Mouse (Mus musculus) G1E (cell line): ENCODE data around the gene 2010111I01Rik.

Experiments
- CTCF ChIP-seq: IDR thresholded peaks from 2 replicates; pipeline ENCODE4 v1.5.1; 2012; ENCODE audit warnings: low read depth, low read length, inconsistent platforms, mixed read lengths
- TAL1 ChIP-seq: conservative IDR thresholded peaks from 2 replicates; pipeline ENCODE4 v1.6.1; 2012; ENCODE audit warnings: low read depth, low read length, inconsistent platforms, mixed read lengths

DNA sequence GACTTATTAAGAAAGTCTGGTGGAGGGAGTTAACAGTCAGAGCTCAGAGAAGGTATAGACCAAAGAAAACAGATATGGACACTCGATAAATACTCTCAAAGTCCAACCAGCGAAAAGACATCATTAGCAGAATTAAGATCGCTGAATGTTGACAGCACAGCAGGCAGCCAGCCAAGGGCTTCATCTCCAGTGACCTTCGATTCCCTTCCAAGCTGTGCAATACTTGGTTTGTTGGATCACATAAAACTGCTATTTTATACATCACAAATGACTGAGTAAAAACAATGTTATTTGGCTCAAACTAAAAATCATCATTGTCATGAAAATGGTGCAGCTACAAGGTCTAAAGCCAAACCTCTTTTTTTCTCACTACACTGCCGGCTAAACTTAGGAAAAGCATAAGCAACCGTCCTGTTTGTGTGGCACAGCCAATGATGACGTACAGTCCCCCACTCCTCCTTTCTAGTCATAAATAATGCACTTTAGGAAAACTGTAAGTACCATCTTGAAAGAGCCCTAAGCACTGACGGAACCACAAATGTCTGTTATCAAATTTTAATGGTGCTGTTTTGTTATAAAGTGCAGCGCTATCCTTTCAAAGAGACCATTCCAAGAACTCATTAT, 34.8 kb upstream of the 2010111I01Rik start:
- TF ChIP-seq CTCF = no peak
- no peak for TF ChIP-seq TAL1
